In genomic region chr10:96691319-96691870, GRCm38 (mm10) we compare ENCODE assay signal across 9 mouse cellular contexts.
A peak's percentile ranks its signal among the peaks of the same experiment; 100 is the strongest.
DNase-seq lines count a peak whose midpoint lies in the region; ATAC-seq and TF ChIP-seq lines count a peak whose summit lies in the region.
"Had no signal": no experiment of that assay in that cellular context is flagged by ENCODE, and none has a peak within 500 bp of the region (broad histone marks: within the 10 kb centered on the region; RNA-seq: fewer than 3 reads in every experiment).

No protein-coding gene starts in this region.

- TF ChIP-seq CTCF in heart, adult 2 months (IDR thresholded peaks at IDR 0.05): no peak
- no peak for TF ChIP-seq CTCF in CH12.LX (conservative IDR thresholded peaks at IDR 0.05 in 1 of 2, IDR thresholded peaks at IDR 0.05 in 1 of 2; ENCODE audit: low read depth in 2 of 2, low read length in 2 of 2)
- no peak for TF ChIP-seq CTCF in liver, postnatal 0 days (IDR thresholded peaks at IDR 0.05; ENCODE audit: low read depth)
- no peak for TF ChIP-seq CTCF in cerebellum, adult 2 months (IDR thresholded peaks at IDR 0.05; ENCODE audit: borderline replicate concordance, insufficient read depth, low read depth, low read length)

- no peak for TF ChIP-seq RAD21 in CH12.LX (IDR thresholded peaks at IDR 0.05; ENCODE audit: low read depth, low read length)

- WGBS in heart, embryonic 10.5 days: 85% methylated on average over 6 of the region's 6 CpGs
- whole genome bisulfite sequencing in heart, adult 2 months: 89% methylated on average over 6 of the region's 6 CpGs
- WGBS in liver, embryonic 16.5 days (ENCODE audit: insufficient replicate concordance): 60% methylated on average over 6 of the region's 6 CpGs
- 78% methylated on average over 6 of the region's 6 CpGs for WGBS in liver, embryonic 11.5 days
- WGBS in liver, postnatal 0 days (ENCODE audit: insufficient replicate concordance): 64% methylated on average over 6 of the region's 6 CpGs
- WGBS in cerebellum, adult 2 months: 53% methylated on average over 6 of the region's 6 CpGs

- H3K4me3 ChIP-seq in heart, embryonic 10.5 days: no peak overlapping the region
- no peak overlapping the region for H3K4me3 ChIP-seq in heart, adult 2 months
- H3K4me3 ChIP-seq in liver, embryonic 16.5 days (ENCODE audit: low read depth, low read length): no peak overlapping the region
- H3K4me3 ChIP-seq in liver, embryonic 11.5 days (ENCODE audit: low read depth, low read length): no peak overlapping the region
- no peak overlapping the region for H3K4me3 ChIP-seq in CH12.LX (replicated peaks in 1 of 3; ENCODE audit: low read depth in 2 of 3, low read length in 2 of 3, poor library complexity in 1 of 3)
- H3K4me3 ChIP-seq in liver, postnatal 0 days (ENCODE audit: low read depth, low read length): no peak overlapping the region
- H3K4me3 ChIP-seq in cerebellum, adult 2 months (replicated peaks; ENCODE audit: insufficient read depth, low read depth, low read length): no peak overlapping the region
- H3K4me3 ChIP-seq: limb, embryonic 12.5 days had no signal

- peaks cover 17% of the 10 kb centered on the region for H3K4me1 ChIP-seq in heart, embryonic 10.5 days
- no peaks in the 10 kb centered on the region; the same call in 1 of the 2 replicates for H3K4me1 ChIP-seq in heart, adult 2 months (ENCODE audit: control insufficient read depth, insufficient read depth, low read length)
- H3K4me1 ChIP-seq in liver, embryonic 16.5 days (ENCODE audit: control insufficient read depth, low read depth, low read length): peaks cover 2% of the 10 kb centered on the region
- peaks cover 7% of the 10 kb centered on the region for H3K4me1 ChIP-seq in liver, embryonic 11.5 days (replicated peaks; ENCODE audit: control insufficient read depth, insufficient read depth, low read length)
- H3K4me1 ChIP-seq in CH12.LX (ENCODE audit: control insufficient read depth in 1 of 2, insufficient read depth in 2 of 2): peaks cover 2 to 22% of the 10 kb centered on the region in 2 experiments; a peak in 3 of 4 replicates
- peaks cover 4% of the 10 kb centered on the region; the same call in 1 of the 2 replicates for H3K4me1 ChIP-seq in liver, postnatal 0 days (ENCODE audit: insufficient read depth)
- no peaks in the 10 kb centered on the region for H3K4me1 ChIP-seq in cerebellum, adult 2 months (ENCODE audit: control insufficient read depth, insufficient read depth, low read length)

- no peak overlapping the region for H3K27ac ChIP-seq in heart, embryonic 10.5 days
- H3K27ac ChIP-seq in heart, adult 2 months: no peak overlapping the region
- H3K27ac ChIP-seq in liver, embryonic 16.5 days (ENCODE audit: low read length): peak overlapping the region; percentile 18
- H3K27ac ChIP-seq in liver, embryonic 11.5 days (ENCODE audit: low read depth, low read length): no peak overlapping the region
- no peak overlapping the region for H3K27ac ChIP-seq in CH12.LX (ENCODE audit: insufficient read depth, low read depth)
- 0 out of 2 replicates have a peak overlapping the region, but pooled peaks have one; percentile 41 for H3K27ac ChIP-seq in liver, postnatal 0 days (ENCODE audit: low read depth)
- no peak overlapping the region for H3K27ac ChIP-seq in cerebellum, adult 2 months (ENCODE audit: insufficient read depth, low read length)
- H3K27ac ChIP-seq: limb, embryonic 12.5 days had no signal

- TF ChIP-seq POLR2A in heart, adult 2 months (IDR thresholded peaks at IDR 0.05; ENCODE audit: insufficient read depth, low read depth, low read length): no peak
- no peak for TF ChIP-seq POLR2A in CH12.LX (IDR thresholded peaks at IDR 0.05; ENCODE audit: low read depth, low read length)
- TF ChIP-seq POLR2A in cerebellum, adult 2 months (IDR thresholded peaks at IDR 0.05; ENCODE audit: borderline replicate concordance, insufficient read depth, low read length): no peak

- H3K9me3 ChIP-seq in heart, embryonic 10.5 days: no peaks in the 10 kb centered on the region
- no peaks in the 10 kb centered on the region for H3K9me3 ChIP-seq in liver, embryonic 16.5 days (replicated peaks; ENCODE audit: control insufficient read depth, low read length)
- H3K9me3 ChIP-seq in liver, embryonic 11.5 days (ENCODE audit: control insufficient read depth, low read length): no peaks in the 10 kb centered on the region
- H3K9me3 ChIP-seq in CH12.LX (replicated peaks; ENCODE audit: low read length): no peaks in the 10 kb centered on the region
- H3K9me3 ChIP-seq in liver, postnatal 0 days (ENCODE audit: low read length): no peaks in the 10 kb centered on the region
- H3K9me3 ChIP-seq: limb, embryonic 12.5 days had no signal

- DNase-seq in heart, embryonic 10.5 days (ENCODE audit: low spot score): peak; percentile 64
- no peak for DNase-seq in heart, adult 2 months
- no peak for DNase-seq in liver, embryonic 11.5 days (ENCODE audit: low spot score)
- DNase-seq in CH12.LX (ENCODE audit: extremely low read depth): no peak
- no peak for DNase-seq in liver, postnatal 0 days
- no peak for DNase-seq in cerebellum, adult 2 months
- DNase-seq: layer of hippocampus, postnatal 36 days had no signal

- dilution Hi-C loops in CH12.LX (cut with MboI; ENCODE audit: extremely low pct_ligation_motif_present, extremely low pct_unique_long_range_greater_than_20kb, low sequenced_read_pairs): no loop called here

- H3K27me3 ChIP-seq in heart, embryonic 10.5 days (ENCODE audit: insufficient read depth, poor library complexity, severe bottlenecking): no peaks in the 10 kb centered on the region
- H3K27me3 ChIP-seq in heart, adult 2 months (ENCODE audit: control insufficient read depth, insufficient read depth, low read length): no peaks in the 10 kb centered on the region
- no peaks in the 10 kb centered on the region for H3K27me3 ChIP-seq in liver, embryonic 16.5 days (ENCODE audit: control insufficient read depth, insufficient read depth, low read depth, low read length)
- H3K27me3 ChIP-seq in liver, embryonic 11.5 days (replicated peaks; ENCODE audit: control insufficient read depth, insufficient read depth, low read length): no peaks in the 10 kb centered on the region
- H3K27me3 ChIP-seq in CH12.LX (replicated peaks): no peaks in the 10 kb centered on the region
- no peaks in the 10 kb centered on the region for H3K27me3 ChIP-seq in liver, postnatal 0 days (ENCODE audit: insufficient read depth, low read length)
- no peaks in the 10 kb centered on the region for H3K27me3 ChIP-seq in cerebellum, adult 2 months (ENCODE audit: control insufficient read depth, insufficient read depth, low read length)
- H3K27me3 ChIP-seq: limb, embryonic 12.5 days had no signal

- no peak for TF ChIP-seq EP300 in heart, adult 2 months (IDR thresholded peaks at IDR 0.05; ENCODE audit: insufficient read depth, low read depth, low read length)
- no peak for TF ChIP-seq EP300 in CH12.LX (IDR thresholded peaks at IDR 0.05; ENCODE audit: low read length)
- TF ChIP-seq EP300 in liver, postnatal 0 days (IDR thresholded peaks at IDR 0.05; ENCODE audit: low read depth): peak; percentile 16; the same call in 1 of the 2 replicates

- intact Hi-C loops in heart, adult 2 months (cut with DNase I): no loop called here

- H3K79me2 ChIP-seq in heart, adult 2 months (replicated peaks; ENCODE audit: control insufficient read depth, insufficient read depth, low read length): no peaks in the 10 kb centered on the region
- no peaks in the 10 kb centered on the region for H3K79me2 ChIP-seq in CH12.LX (replicated peaks; ENCODE audit: control insufficient read depth, extremely low read depth, insufficient read depth, poor library complexity, severe bottlenecking)

- H3K9ac ChIP-seq in heart, adult 2 months (ENCODE audit: low read depth, low read length): no peak overlapping the region
- H3K9ac ChIP-seq in liver, embryonic 16.5 days (ENCODE audit: low read depth, low read length): no peak overlapping the region
- H3K9ac ChIP-seq in liver, embryonic 11.5 days (ENCODE audit: low read depth, low read length): no peak overlapping the region
- 0 out of 2 replicates have a peak overlapping the region, but pooled peaks have one; percentile 6 for H3K9ac ChIP-seq in CH12.LX (ENCODE audit: insufficient read depth, low read depth)
- H3K9ac ChIP-seq in liver, postnatal 0 days (replicated peaks): no peak overlapping the region
- H3K9ac ChIP-seq: limb, embryonic 12.5 days had no signal

- in situ Hi-C loops in CH12.LX (cut with MboI; ENCODE audit: low pct_ligation_motif_present, low pct_unique_long_range_greater_than_20kb, low sequenced_read_pairs): no loop called here

- H3K4me2 ChIP-seq in liver, embryonic 16.5 days (ENCODE audit: low read depth, low read length): no peak overlapping the region
- H3K4me2 ChIP-seq in liver, embryonic 11.5 days: no peak overlapping the region
- H3K4me2 ChIP-seq in CH12.LX (ENCODE audit: insufficient read depth, low read depth, poor library complexity, severe bottlenecking): 0 out of 2 replicates have a peak overlapping the region, but pooled peaks have one; percentile 14
- H3K4me2 ChIP-seq in liver, postnatal 0 days (ENCODE audit: low read depth, low read length): peak overlapping the region; percentile 34
- H3K4me2 ChIP-seq: limb, embryonic 12.5 days had no signal

- peak; percentile 63 for ATAC-seq in liver, embryonic 16.5 days (ENCODE audit: low read depth)
- ATAC-seq in liver, embryonic 11.5 days (replicated peaks; ENCODE audit: low FRiP score): no peak
- ATAC-seq in liver, postnatal 0 days: peak; percentile 57

- H3K36me3 ChIP-seq in heart, embryonic 10.5 days: no peaks in the 10 kb centered on the region
- peaks cover 3% of the 10 kb centered on the region for H3K36me3 ChIP-seq in heart, adult 2 months (ENCODE audit: control insufficient read depth, insufficient read depth, low read length)
- H3K36me3 ChIP-seq in liver, embryonic 16.5 days (ENCODE audit: control insufficient read depth, insufficient read depth): no peaks in the 10 kb centered on the region
- no peaks in the 10 kb centered on the region for H3K36me3 ChIP-seq in liver, embryonic 11.5 days (ENCODE audit: control insufficient read depth, insufficient read depth, low read length)
- no peaks in the 10 kb centered on the region for H3K36me3 ChIP-seq in CH12.LX (replicated peaks in 1 of 2; ENCODE audit: control insufficient read depth in 1 of 2, insufficient read depth in 1 of 2, low read length in 1 of 2)
- no peaks in the 10 kb centered on the region for H3K36me3 ChIP-seq in liver, postnatal 0 days (replicated peaks; ENCODE audit: insufficient read depth, low read length)
- H3K36me3 ChIP-seq: limb, embryonic 12.5 days had no signal

TF ChIP-seq in CH12.LX, 34 proteins besides CTCF, POLR2A, EP300 and RAD21 (continues in another document):
- no peak for TF ChIP-seq ZKSCAN1 (IDR thresholded peaks at IDR 0.05; ENCODE audit: borderline replicate concordance, low read depth, low read length)
- TF ChIP-seq KAT2A (IDR thresholded peaks at IDR 0.05; ENCODE audit: insufficient replicate concordance, low read length): no peak
- no peak for TF ChIP-seq SIN3A (IDR thresholded peaks at IDR 0.05; ENCODE audit: low read length)
- no peak for TF ChIP-seq TCF12 (IDR thresholded peaks at IDR 0.05; ENCODE audit: low read depth, low read length)
- TF ChIP-seq IRF4 (IDR thresholded peaks at IDR 0.05; ENCODE audit: low read depth, low read length): no peak
- no peak for TF ChIP-seq SMC3 (IDR thresholded peaks at IDR 0.05; ENCODE audit: low read depth, low read length)
- TF ChIP-seq USF2 (conservative IDR thresholded peaks at IDR 0.05; ENCODE audit: low read depth, low read length): no peak
- TF ChIP-seq MAZ (IDR thresholded peaks at IDR 0.05; ENCODE audit: low read depth, low read length): no peak

Comparison
In these comparisons a context has a peak if more than half of its experiments do, and no peak if none do; other contexts are left out.
1. H3K27ac ChIP-seq: peak in liver, embryonic 16.5 days (single experiment) and liver, postnatal 0 days (single experiment); none in heart, embryonic 10.5 days (single experiment), heart, adult 2 months (single experiment), liver, embryonic 11.5 days (single experiment), CH12.LX (single experiment) and cerebellum, adult 2 months (single experiment).
2. H3K4me2 ChIP-seq: peak in CH12.LX (single experiment) and liver, postnatal 0 days (single experiment); none in liver, embryonic 16.5 days (single experiment) and liver, embryonic 11.5 days (single experiment).